Mouse (Mus musculus): ENCODE measurements around the gene Sprr4. TPM values are rescaled to one million over a fixed set of nuclear protein-coding genes. Genes with fewer than 3 reads are reported as not detected.
A peak's percentile ranks its signal among the peaks of the same experiment; 100 is the strongest.
"Not testable (repeated sequence)": the region's sequence is repeated elsewhere in the genome, so short reads cannot be mapped to it uniquely, and the experiment has no call there.

Gene Sprr4
- polyA plus RNA-seq (2015; fragmentation: Nextera tagmentation; extraction: Ambion mirVana): not detected in 2 replicates

DNA sequence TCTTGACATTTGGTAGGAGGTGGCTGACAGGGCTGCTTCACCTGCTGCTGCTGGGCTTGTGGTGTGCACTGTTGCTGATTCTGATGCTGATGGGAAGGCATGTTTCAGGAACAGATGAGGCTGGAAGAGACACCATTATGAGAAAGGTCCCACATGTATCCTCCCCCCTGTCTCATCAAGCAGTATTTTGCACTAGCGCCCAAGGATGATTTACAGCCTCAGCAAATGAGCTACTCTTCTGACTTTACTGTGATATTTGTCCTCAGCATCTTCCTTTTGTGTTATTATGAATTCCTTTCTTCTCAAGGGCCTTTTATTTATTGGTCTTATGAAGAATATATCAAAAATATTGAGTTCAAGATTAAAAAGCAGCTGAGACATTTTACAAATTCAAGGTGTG is at the start of gene Sprr4:
Gene Sprr4, minus strand, starts transcription at position 101 of the 400 bp plus-strand sequence.
- Histone ChIP-seq H3K36me3 (no peaks in the 10 kb centered on the region), H3K9me3 (no peaks in the 10 kb centered on the region), H3K4me1 (no peaks in the 10 kb centered on the region), H3K4me3 (no peak within 1 kb of the TSS), H3K9ac (no peak within 1 kb of the TSS), H3K27ac (no peak within 1 kb of the TSS), H3K27me3 (no peaks in the 10 kb centered on the region), H3K4me2 (no peak within 1 kb of the TSS)
- 73% methylated on average over 1 of the region's 1 CpGs for WGBS
- no peak for ATAC-seq (ENCODE audit: borderline replicate concordance, extremely low read depth, low FRiP score, low TSS enrichment)

DNA sequence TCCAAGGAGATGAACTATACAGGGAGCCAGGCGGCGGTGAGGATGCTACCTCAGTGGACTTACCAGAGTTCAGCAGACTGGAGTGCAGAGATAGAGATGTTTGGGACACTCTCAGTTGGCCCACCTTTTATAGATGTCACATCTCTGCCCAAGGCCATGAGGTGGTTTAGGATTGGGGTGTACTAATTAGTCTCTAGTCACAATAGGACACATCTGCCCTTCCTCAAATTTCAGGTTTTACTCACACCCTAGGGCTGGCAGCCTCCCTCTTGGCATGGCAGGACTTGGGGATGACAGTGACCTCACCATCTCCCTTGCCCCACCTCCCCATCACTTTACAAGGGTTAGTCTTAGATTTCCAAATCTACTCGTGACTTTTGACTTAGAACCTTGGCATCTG is 34.1 kb upstream of the Sprr4 start, which contains the start of gene 2310046K23Rik:
Gene 2310046K23Rik, minus strand, starts transcription at position 101 of the 400 bp plus-strand sequence.
- Histone ChIP-seq H3K9me3 (no peaks in the 10 kb centered on the region), H3K27me3 (no peaks in the 10 kb centered on the region)
- 82% methylated on average over 3 of the region's 3 CpGs for WGBS

DNA sequence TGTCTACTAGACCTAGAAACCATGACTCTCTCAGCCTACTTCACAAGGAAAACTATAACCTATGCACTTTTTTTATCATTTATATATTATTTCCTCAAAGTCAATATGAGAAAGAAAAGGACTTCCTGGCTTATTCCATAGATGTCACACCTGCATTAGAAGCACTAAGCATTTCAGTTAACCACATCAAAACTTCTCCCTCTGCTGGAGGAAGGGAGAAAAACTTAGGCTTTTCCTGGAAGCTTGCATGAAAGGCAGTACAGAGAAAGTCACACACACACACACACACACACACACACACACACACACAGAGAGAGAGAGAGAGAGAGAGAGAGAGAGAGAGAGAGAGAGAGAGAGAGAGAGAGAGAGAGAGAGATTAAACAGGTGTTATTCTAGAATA is 12.0 kb upstream of the Sprr4 start:
- ATAC-seq (ENCODE audit: borderline replicate concordance, extremely low read depth, low FRiP score, low TSS enrichment): no peak
- H3K27ac ChIP-seq: no peak overlapping the region
- H3K4me3 ChIP-seq: no peak overlapping the region
- H3K4me1 ChIP-seq: no peaks in the 10 kb centered on the region
- H3K9me3 ChIP-seq: no peaks in the 10 kb centered on the region
- no peak overlapping the region for H3K4me2 ChIP-seq
- no peak overlapping the region for H3K9ac ChIP-seq
- no peaks in the 10 kb centered on the region for H3K27me3 ChIP-seq
- H3K36me3 ChIP-seq: no peaks in the 10 kb centered on the region

More for the DNA sequence above, 34.1 kb upstream of the Sprr4 start, which contains the start of gene 2310046K23Rik:
- H3K36me3 ChIP-seq: no peaks in the 10 kb centered on the region
- no peak within 1 kb of the TSS for H3K9ac ChIP-seq
- no peak within 1 kb of the TSS for H3K4me3 ChIP-seq
- H3K4me1 ChIP-seq: no peaks in the 10 kb centered on the region
- no peak within 1 kb of the TSS for H3K27ac ChIP-seq
- no peak for ATAC-seq (ENCODE audit: borderline replicate concordance, extremely low read depth, low FRiP score, low TSS enrichment)
- no peak within 1 kb of the TSS for H3K4me2 ChIP-seq

DNA sequence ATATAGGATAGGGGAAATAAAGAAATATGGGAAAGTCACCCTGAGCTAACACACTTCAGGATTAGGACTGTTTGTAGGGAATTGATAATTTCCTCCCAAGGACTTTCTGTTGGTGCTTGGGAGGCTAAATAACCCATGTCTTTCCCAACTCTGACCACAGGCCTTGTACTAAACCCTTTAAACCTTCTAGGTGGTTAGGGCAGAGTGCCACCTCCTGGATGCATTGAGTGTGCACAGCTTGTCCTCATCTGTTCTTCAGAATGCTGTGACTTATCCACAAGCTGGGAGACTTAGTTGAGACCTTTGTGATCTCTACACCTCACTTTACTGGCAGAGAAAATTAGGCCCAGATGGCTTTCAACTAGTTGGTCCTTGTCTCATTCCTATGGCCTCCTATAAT is 10.5 kb upstream of the Sprr4 start:
- Histone ChIP-seq H3K4me3 (no peak overlapping the region), H3K9ac (no peak overlapping the region), H3K36me3 (no peaks in the 10 kb centered on the region), H3K27me3 (no peaks in the 10 kb centered on the region), H3K4me1 (no peaks in the 10 kb centered on the region), H3K9me3 (no peaks in the 10 kb centered on the region), H3K4me2 (no peak overlapping the region), H3K27ac (no peak overlapping the region)
- ATAC-seq (ENCODE audit: borderline replicate concordance, extremely low read depth, low FRiP score, low TSS enrichment): no peak

DNA sequence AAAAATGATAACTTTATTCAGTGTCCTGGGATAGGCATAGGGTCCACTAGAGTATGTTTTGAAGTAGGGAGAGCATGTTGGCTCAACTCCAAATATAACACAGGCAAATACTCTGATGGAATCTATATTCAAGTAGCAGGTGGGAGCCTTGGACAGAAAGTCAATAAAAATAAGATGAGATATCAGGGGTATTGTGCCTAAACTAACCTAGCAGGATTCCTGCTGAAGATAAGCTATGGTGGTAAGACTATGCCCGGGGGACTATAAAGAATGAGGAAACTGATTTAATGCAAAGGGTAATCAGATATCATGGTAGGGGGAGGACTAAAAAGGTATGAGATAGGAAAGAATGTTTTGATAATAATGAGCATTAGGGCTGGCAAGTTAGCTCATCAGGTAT is 7.9 kb upstream of the Sprr4 start:
- no peak overlapping the region for H3K9ac ChIP-seq
- no peak for ATAC-seq (ENCODE audit: borderline replicate concordance, extremely low read depth, low FRiP score, low TSS enrichment)
- H3K27me3 ChIP-seq: no peaks in the 10 kb centered on the region
- H3K4me3 ChIP-seq: no peak overlapping the region
- no peaks in the 10 kb centered on the region for H3K4me1 ChIP-seq
- H3K36me3 ChIP-seq: no peaks in the 10 kb centered on the region
- no peak overlapping the region for H3K4me2 ChIP-seq
- WGBS: 69% methylated on average over 1 of the region's 1 CpGs
- no peak overlapping the region for H3K27ac ChIP-seq
- H3K9me3 ChIP-seq: no peaks in the 10 kb centered on the region

DNA sequence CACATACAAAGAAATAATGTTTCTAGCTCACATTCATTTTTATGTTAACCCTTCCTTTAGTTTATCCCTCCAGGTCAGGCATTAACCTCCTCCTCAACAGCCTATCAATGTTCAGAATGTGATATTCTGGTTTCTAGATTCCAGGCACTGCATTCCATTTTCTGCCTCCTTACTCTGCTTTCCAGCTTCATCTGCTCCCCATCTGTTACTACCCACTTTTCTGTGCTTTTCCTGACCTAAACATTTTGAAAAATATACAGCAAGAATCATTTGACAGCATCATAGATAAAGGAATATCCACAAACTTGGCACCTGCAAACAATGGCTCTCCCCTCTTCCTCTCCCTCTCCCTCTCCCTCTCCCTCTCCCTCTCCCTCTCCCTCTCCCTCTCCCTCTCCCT is 3.2 kb upstream of the Sprr4 start:
- Histone ChIP-seq H3K27me3 (no peaks in the 10 kb centered on the region), H3K27ac (no peak overlapping the region), H3K9ac (no peak overlapping the region), H3K36me3 (no peaks in the 10 kb centered on the region), H3K4me1 (no peaks in the 10 kb centered on the region), H3K9me3 (no peaks in the 10 kb centered on the region), H3K4me2 (no peak overlapping the region), H3K4me3 (no peak overlapping the region)
- no peak for ATAC-seq (ENCODE audit: borderline replicate concordance, extremely low read depth, low FRiP score, low TSS enrichment)

DNA sequence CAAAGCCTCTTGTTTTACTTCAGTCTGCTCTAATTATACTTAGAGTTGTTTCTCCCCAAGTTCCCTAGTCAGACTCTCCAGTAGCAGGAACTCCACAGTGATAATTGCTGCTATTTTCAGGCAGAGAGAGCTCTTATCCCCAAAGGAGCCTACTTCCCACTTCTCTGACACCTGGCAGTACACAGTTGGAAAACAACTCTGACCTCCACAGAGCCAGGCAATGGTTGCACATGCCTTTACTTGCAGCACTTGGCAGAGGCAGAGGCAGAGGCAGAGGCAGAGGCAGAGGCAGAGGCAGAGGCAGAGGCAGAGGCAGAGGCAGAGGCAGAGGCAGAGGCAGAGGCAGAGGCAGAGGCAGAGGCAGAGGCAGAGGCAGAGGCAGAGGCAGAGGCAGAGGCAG is 10.0 kb downstream of the Sprr4 start:
- not testable (repeated sequence) for H3K4me2 ChIP-seq; H3K9me3 ChIP-seq; H3K9ac ChIP-seq; H3K4me3 ChIP-seq; H3K27ac ChIP-seq; ATAC-seq (ENCODE audit: borderline replicate concordance, extremely low read depth, low FRiP score, low TSS enrichment); H3K4me1 ChIP-seq; H3K27me3 ChIP-seq; H3K36me3 ChIP-seq

DNA sequence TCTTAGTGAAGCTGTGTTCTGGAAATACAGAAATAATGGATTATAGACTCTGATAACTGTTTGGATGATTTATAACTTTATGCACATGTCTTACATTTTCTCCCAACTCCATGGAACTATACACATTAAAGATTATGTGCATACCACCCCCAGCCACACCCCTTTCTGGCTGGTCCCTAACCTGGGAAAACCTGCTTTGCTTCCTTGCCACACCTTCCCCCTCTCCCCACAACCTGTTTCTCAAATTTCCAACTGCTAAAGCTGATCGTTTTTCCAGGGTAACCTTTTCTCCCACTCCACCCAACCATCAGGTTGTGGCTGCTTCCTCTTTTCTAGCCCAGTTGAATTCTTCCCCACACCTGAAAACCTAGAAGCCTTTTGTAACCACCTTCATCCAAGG is 14.0 kb downstream of the Sprr4 start:
- Histone ChIP-seq H3K4me1 (peaks cover 3% of the 10 kb centered on the region; the same call in 1 of the 2 replicates), H3K27me3 (no peaks in the 10 kb centered on the region), H3K4me3 (no peak overlapping the region), H3K36me3 (no peaks in the 10 kb centered on the region), H3K9me3 (no peaks in the 10 kb centered on the region), H3K4me2 (no peak overlapping the region), H3K9ac (no peak overlapping the region), H3K27ac (no peak overlapping the region; the same call in 1 of the 2 replicates)
- 17% methylated on average over 1 of the region's 1 CpGs for whole genome bisulfite sequencing
- ATAC-seq (ENCODE audit: borderline replicate concordance, extremely low read depth, low FRiP score, low TSS enrichment): peak; percentile 67; the same call in 1 of the 2 replicates

DNA sequence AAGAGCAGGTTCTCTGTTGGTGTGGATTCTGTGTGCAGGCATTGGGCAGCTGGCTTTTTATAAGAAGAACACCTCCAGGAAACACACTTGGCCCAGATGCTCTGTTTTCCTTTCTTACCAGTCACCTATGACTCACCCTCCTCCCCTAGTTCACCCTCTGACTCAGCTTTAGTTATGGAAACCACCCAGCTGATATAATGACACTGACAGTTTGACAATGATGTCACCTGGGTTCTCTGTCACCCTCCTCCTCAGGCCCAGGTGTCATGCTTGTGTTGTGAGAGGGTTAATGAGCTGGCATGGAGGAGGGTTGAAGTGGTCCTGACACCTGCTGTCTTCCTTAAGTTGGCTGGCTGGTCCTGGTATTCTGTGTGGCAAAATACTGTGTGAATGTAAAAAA is 14.4 kb downstream of the Sprr4 start, which contains the start of gene Sprr1a:
Gene Sprr1a, minus strand, starts transcription at position 33 of the 400 bp plus-strand sequence.
- H3K4me1 ChIP-seq: peaks cover 3% of the 10 kb centered on the region; the same call in 1 of the 2 replicates
- no peak within 1 kb of the TSS for H3K4me2 ChIP-seq
- no peak within 1 kb of the TSS for H3K4me3 ChIP-seq
- no peak for ATAC-seq (ENCODE audit: borderline replicate concordance, extremely low read depth, low FRiP score, low TSS enrichment)
- H3K36me3 ChIP-seq: no peaks in the 10 kb centered on the region
- H3K27me3 ChIP-seq: no peaks in the 10 kb centered on the region
- H3K9ac ChIP-seq: no peak within 1 kb of the TSS
- no peak within 1 kb of the TSS; the same call in 1 of the 2 replicates for H3K27ac ChIP-seq
- no peaks in the 10 kb centered on the region for H3K9me3 ChIP-seq

DNA sequence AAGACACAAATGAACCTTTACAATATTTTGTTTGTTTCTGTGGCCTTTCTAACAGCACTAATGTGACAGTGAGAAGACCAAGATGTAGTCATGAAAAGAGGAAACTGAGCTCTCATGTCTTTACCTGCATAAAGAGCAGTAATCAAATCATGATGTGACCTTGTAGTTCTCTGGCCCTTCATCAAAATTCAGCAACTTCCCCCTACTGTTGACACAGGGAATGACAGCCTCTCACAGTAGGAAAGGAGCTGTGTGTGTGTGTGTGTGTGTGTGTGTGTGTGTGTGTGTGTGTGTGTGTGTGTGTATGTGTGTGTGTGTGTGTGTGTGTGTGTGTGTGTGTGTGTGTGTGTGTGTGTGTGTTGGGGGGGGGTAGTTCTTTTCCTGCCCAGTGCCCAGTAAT is 19.0 kb downstream of the Sprr4 start:
- not testable (repeated sequence) for H3K36me3 ChIP-seq; H3K4me1 ChIP-seq; H3K9me3 ChIP-seq; H3K4me3 ChIP-seq; H3K27ac ChIP-seq; H3K9ac ChIP-seq; ATAC-seq (ENCODE audit: borderline replicate concordance, extremely low read depth, low FRiP score, low TSS enrichment); H3K27me3 ChIP-seq; H3K4me2 ChIP-seq

DNA sequence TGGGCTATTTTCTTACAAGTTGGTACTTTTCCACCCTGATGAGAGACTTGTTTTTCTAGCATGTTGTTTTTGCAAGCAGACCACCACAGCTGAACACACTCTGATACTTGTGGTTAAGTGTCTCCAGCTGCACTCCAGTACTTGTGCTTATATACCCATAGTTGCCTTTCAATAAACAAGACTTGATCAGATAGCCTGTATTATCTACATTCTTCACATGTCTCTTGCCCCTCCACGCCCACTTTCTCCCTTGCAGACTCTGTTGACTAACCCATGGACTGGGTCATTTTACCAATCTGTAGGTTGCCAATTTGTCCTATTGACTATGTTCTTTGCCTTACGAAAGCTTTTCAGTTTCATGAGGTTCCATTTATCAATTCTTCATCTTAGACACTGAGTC is 30.2 kb downstream of the Sprr4 start:
- Histone ChIP-seq H3K4me3 (no peak overlapping the region), H3K27ac (no peak overlapping the region), H3K4me2 (no peak overlapping the region), H3K9ac (no peak overlapping the region), H3K36me3 (no peaks in the 10 kb centered on the region), H3K4me1 (no peaks in the 10 kb centered on the region), H3K27me3 (no peaks in the 10 kb centered on the region), H3K9me3 (no peaks in the 10 kb centered on the region)
- WGBS: 61% methylated on average over 2 of the region's 2 CpGs
- ATAC-seq (ENCODE audit: borderline replicate concordance, extremely low read depth, low FRiP score, low TSS enrichment): no peak

DNA sequence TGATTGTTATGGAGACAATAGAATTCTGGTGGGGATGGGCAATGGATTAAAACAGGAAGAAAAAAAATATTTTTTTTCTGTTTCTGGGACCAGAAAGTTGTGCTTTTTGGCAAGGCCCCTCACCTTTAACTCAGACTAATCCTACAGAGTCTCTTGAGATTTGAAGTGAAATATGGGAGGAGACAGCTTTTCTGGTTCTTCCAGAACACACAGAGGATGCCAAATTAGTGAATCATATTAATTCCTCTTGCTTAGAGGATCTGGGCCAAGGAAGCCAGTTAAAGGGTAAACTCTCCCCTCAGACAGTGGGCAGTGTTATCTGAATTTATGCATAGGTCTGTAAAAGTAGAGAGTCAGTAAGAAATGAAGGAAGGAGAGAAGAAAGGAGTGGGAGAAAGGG is 32.9 kb downstream of the Sprr4 start:
- Histone ChIP-seq H3K9me3 (no peaks in the 10 kb centered on the region), H3K4me2 (no peak overlapping the region), H3K36me3 (no peaks in the 10 kb centered on the region), H3K9ac (no peak overlapping the region), H3K27me3 (no peaks in the 10 kb centered on the region), H3K27ac (no peak overlapping the region), H3K4me3 (no peak overlapping the region), H3K4me1 (no peaks in the 10 kb centered on the region)
- no peak for ATAC-seq (ENCODE audit: borderline replicate concordance, extremely low read depth, low FRiP score, low TSS enrichment)

DNA sequence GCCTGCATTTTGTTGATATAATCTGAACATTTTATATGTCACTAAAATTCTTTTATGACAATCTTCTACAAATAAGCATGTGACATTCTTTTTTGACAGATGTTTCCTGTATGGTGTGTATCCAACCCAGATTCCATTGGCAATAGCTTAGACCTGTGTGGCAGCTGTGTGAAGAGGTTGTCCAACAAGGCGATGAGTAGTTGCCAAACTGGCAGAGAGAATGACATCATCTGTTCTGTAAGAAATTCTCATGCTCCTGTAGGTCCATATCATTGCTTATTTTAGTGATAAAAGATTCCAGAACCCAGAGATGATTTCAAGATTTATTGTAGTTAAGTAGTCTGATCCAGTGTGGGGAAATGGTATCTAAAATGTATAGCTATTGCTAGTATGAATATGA is 33.7 kb downstream of the Sprr4 start:
- 50% methylated on average over 1 of the region's 1 CpGs for WGBS
- Histone ChIP-seq H3K4me2 (no peak overlapping the region), H3K27ac (no peak overlapping the region), H3K27me3 (no peaks in the 10 kb centered on the region), H3K36me3 (no peaks in the 10 kb centered on the region), H3K4me1 (no peaks in the 10 kb centered on the region), H3K9ac (no peak overlapping the region), H3K4me3 (no peak overlapping the region), H3K9me3 (no peaks in the 10 kb centered on the region)
- ATAC-seq (ENCODE audit: borderline replicate concordance, extremely low read depth, low FRiP score, low TSS enrichment): no peak

Data from lung, embryonic 15.5 days (tissue).